Mouse (Mus musculus) C2C12 (cell line): Measurements from ENCODE around the gene Syt1.

ENCODE experiments used
- CEBPB ChIP-seq: IDR thresholded peaks from one replicate; pipeline ENCODE4 v1.6.1; 2011; ENCODE audit warnings: low read depth, mild to moderate bottlenecking, control low read depth, moderate library complexity
- CTCF ChIP-seq: IDR thresholded peaks from one replicate; pipeline ENCODE4 v1.5.1; 2011; ENCODE audit not compliant: control insufficient read depth, insufficient read depth, insufficient read length
- MAX ChIP-seq: IDR thresholded peaks from one replicate; pipeline ENCODE4 v1.6.1; 2011; ENCODE audit warnings: mild to moderate bottlenecking, control low read depth
- MYOG ChIP-seq: IDR thresholded peaks from one replicate; pipeline ENCODE4 v1.6.1; 2011; ENCODE audit not compliant: control insufficient read depth, insufficient read length; ENCODE audit errors: extremely low read depth
- USF1 ChIP-seq: IDR thresholded peaks from one replicate; pipeline ENCODE4 v1.6.1; 2011; ENCODE audit warnings: low read depth, mild to moderate bottlenecking, control low read depth, moderate library complexity

DNA sequence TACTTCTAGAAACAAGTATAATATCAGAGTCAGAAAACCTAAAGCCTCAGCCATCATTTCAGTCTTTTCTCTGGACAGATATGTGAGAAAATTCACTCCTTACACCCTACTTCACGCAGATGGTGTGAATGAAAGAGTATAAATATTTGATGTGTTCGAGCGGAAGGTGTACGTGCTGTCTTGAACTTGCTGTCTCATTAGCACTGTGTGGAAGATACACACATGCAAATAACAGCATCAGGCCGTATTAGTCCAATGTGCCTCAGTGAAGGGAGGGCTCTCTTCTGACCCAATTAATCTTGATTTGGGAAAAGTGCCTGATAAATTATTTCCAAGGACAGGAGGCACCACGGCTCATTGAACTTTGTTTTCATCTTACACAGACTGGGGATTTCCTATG lies 154.8 kb downstream of the Syt1 start:
- no peak for TF ChIP-seq MYOG
- TF ChIP-seq MAX, result no peak
- TF ChIP-seq CTCF, result no peak
- TF ChIP-seq USF1, result no peak
- TF ChIP-seq CEBPB, result no peak
